Mouse (Mus musculus): ENCODE measurements around the gene Lrig2. TPM values are rescaled to one million over a fixed set of nuclear protein-coding genes. Genes with fewer than 3 reads are reported as not detected.

Lrig2 gene
- polyA plus RNA-seq, 1 experiment from 2014 or later: 30.7 TPM

DNA sequence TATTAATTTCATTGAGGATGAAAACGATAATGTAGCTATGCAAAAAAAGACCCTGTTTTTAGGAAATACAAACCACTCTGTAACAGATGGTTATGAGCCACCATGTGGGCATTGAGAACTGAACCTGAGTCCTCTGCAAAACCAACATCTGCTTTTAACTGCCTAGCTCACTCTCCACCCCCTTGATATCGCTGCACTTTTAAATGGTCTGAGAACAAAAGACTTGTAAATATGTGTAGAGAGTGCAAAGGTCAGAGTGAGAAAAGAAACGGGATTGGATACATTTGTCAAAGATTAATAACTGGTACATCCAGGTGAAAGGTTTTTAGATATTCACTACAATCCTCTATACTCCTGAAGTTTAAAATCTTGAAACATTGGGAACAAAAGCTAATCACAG is 42.3 kb downstream of the Lrig2 start:
- Histone ChIP-seq H3K4me1 (ENCODE audit: control insufficient read depth, insufficient read depth, low read length) (no peaks in the 10 kb centered on the region), H3K27me3 (ENCODE audit: control insufficient read depth, insufficient read depth, low read depth, low read length) (no peaks in the 10 kb centered on the region), H3K36me3 (ENCODE audit: control insufficient read depth, insufficient read depth, low read length) (peaks cover 12% of the 10 kb centered on the region), H3K9me3 (replicated peaks; ENCODE audit: control insufficient read depth, low read length, poor library complexity, severe bottlenecking) (no peaks in the 10 kb centered on the region), H3K27ac (ENCODE audit: low read length) (no peak overlapping the region), H3K9ac (ENCODE audit: low read depth, low read length) (no peak overlapping the region), H3K4me3 (ENCODE audit: low read depth, low read length) (no peak overlapping the region), H3K4me2 (ENCODE audit: low read length) (no peak overlapping the region)
- 72% methylated on average over 3 of the region's 3 CpGs for WGBS
- ATAC-seq: no peak

DNA sequence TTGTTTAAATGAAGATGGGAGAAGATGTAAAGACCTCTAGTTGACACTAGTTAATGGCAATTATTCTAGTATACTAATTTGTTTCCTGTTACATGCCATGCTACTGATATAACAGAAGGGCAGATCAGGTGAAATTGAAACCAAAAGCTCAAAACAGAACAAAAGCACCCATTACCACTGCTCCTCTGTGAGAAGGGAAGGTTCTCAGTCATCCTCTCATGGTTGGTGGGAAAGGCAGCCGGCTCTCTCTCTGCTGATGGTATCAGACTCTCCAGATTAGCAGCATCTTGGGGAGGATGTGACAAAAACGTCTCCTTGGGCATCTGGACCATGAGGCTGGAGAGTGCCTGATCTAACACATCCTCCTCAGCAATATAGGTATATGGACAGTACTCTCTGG is 50.5 kb downstream of the Lrig2 start:
- no peak overlapping the region for H3K27ac ChIP-seq (ENCODE audit: low read length)
- no peak overlapping the region for H3K4me2 ChIP-seq (ENCODE audit: low read length)
- H3K4me3 ChIP-seq (ENCODE audit: low read depth, low read length): no peak overlapping the region
- H3K9ac ChIP-seq (ENCODE audit: low read depth, low read length): no peak overlapping the region
- H3K36me3 ChIP-seq (ENCODE audit: control insufficient read depth, insufficient read depth, low read length): peaks cover 58% of the 10 kb centered on the region
- WGBS: 91% methylated on average over 2 of the region's 2 CpGs
- H3K27me3 ChIP-seq (ENCODE audit: control insufficient read depth, insufficient read depth, low read depth, low read length): no peaks in the 10 kb centered on the region
- no peaks in the 10 kb centered on the region for H3K9me3 ChIP-seq (replicated peaks; ENCODE audit: control insufficient read depth, low read length, poor library complexity, severe bottlenecking)
- H3K4me1 ChIP-seq (ENCODE audit: control insufficient read depth, insufficient read depth, low read length): no peaks in the 10 kb centered on the region
- ATAC-seq: no peak

DNA sequence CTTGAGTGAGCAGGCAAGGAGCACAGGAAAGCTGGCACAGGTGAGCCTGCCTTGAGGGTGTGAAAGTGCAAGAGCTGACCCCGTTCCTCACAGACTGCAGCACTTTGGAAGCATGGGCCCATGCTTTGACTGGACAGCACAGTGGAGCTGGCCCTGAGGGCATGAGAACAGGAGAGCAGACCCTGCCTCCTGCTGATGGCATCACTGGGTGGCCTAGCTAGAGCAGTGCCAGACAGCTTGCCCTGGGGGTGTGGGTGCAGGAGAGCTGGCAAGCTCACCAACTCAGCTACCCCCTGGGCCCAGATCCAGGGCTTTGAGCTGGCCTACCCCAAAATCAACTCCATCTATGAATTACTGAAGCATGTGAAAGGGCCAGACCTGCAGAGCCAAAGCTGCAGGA is 53.1 kb downstream of the Lrig2 start:
- no peak for ATAC-seq
- 92% methylated on average over 1 of the region's 1 CpGs for WGBS

DNA sequence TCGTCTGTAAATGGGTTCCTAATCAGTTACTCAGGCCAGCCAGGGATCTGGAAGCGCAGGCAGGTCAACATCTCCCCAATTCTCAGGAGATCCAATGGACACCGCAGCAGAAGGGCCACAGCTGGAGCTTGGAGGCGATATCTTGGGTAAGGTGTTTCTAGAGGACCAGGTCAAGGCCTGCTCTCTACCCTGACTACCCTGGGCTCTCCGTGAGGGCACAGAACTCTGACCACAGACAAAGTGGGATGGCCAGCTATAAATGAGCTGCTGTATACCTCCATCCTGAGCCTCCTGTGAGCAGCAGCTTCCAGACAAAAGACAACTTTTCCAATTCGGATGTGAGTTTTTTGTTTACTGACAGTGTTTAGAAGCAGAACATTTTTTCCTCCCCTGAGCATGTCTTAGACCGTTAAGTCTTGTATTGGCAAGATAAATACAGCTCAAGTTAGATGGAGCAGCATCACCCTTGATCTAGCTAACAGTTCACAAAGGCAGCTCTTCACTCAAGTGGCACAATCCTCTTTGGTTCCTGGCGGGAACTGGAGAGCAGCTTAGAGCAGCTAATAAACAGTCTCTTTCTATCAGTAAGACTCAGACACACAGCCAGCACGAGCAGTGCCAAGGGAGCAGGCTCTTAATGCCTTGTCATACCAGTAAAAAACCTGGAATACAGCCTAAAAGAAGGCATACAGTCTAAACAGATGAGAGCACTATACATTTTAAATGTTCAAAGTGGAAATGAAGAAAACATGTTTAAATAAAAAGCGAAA is 56.0 kb downstream of the Lrig2 start:
- 68% methylated on average over 10 of the region's 10 CpGs for WGBS
- no peaks in the 10 kb centered on the region for H3K27me3 ChIP-seq (ENCODE audit: control insufficient read depth, insufficient read depth, low read depth, low read length)
- no peak overlapping the region for H3K27ac ChIP-seq (ENCODE audit: low read length)
- peaks cover 28% of the 10 kb centered on the region for H3K36me3 ChIP-seq (ENCODE audit: control insufficient read depth, insufficient read depth, low read length)
- no peak overlapping the region for H3K9ac ChIP-seq (ENCODE audit: low read depth, low read length)
- H3K4me2 ChIP-seq (ENCODE audit: low read length): no peak overlapping the region
- H3K4me1 ChIP-seq (ENCODE audit: control insufficient read depth, insufficient read depth, low read length): no peaks in the 10 kb centered on the region
- no peak overlapping the region for H3K4me3 ChIP-seq (ENCODE audit: low read depth, low read length)
- ATAC-seq: no peak
- no peaks in the 10 kb centered on the region for H3K9me3 ChIP-seq (replicated peaks; ENCODE audit: control insufficient read depth, low read length, poor library complexity, severe bottlenecking)

More for the DNA sequence above, 53.1 kb downstream of the Lrig2 start:
- peaks cover 52% of the 10 kb centered on the region for H3K36me3 ChIP-seq (ENCODE audit: control insufficient read depth, insufficient read depth, low read length)
- no peak overlapping the region for H3K4me2 ChIP-seq (ENCODE audit: low read length)
- H3K27me3 ChIP-seq (ENCODE audit: control insufficient read depth, insufficient read depth, low read depth, low read length): no peaks in the 10 kb centered on the region
- H3K9me3 ChIP-seq (replicated peaks; ENCODE audit: control insufficient read depth, low read length, poor library complexity, severe bottlenecking): no peaks in the 10 kb centered on the region
- no peak overlapping the region for H3K27ac ChIP-seq (ENCODE audit: low read length)
- H3K4me1 ChIP-seq (ENCODE audit: control insufficient read depth, insufficient read depth, low read length): no peaks in the 10 kb centered on the region
- H3K9ac ChIP-seq (ENCODE audit: low read depth, low read length): no peak overlapping the region
- no peak overlapping the region for H3K4me3 ChIP-seq (ENCODE audit: low read depth, low read length)

GRCm38 (mm10) chr3:104447240-104447639 is 64.5 kb downstream of the Lrig2 start:
- Histone ChIP-seq H3K9ac (ENCODE audit: low read depth, low read length) (no peak overlapping the region), H3K9me3 (replicated peaks; ENCODE audit: control insufficient read depth, low read length, poor library complexity, severe bottlenecking) (no peaks in the 10 kb centered on the region), H3K27me3 (ENCODE audit: control insufficient read depth, insufficient read depth, low read depth, low read length) (no peaks in the 10 kb centered on the region), H3K4me3 (ENCODE audit: low read depth, low read length) (no peak overlapping the region), H3K4me2 (ENCODE audit: low read length) (no peak overlapping the region), H3K36me3 (ENCODE audit: control insufficient read depth, insufficient read depth, low read length) (no peaks in the 10 kb centered on the region), H3K27ac (ENCODE audit: low read length) (no peak overlapping the region), H3K4me1 (ENCODE audit: control insufficient read depth, insufficient read depth, low read length) (peaks cover 3% of the 10 kb centered on the region; the same call in 1 of the 2 replicates)
- ATAC-seq: no peak
- 77% methylated on average over 2 of the region's 2 CpGs for WGBS

DNA sequence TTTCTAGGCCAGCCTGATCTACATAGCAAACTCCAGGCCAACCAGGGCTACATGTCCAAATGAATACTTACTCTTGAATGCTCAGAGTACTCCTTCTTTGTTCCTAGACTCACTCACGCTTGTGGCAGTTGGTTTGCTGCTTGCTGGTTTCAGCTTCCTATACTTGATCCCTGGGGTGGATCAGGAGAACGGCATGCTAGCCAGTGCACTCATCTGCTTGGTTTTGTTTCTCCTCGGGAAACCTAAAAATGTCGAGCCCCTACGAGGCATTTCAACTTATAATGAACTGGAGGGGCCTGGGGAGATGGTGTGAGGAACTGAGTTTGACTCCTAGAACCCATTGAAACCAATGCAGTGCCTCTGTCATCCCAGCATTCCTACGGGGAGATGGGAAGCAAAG is 65.0 kb downstream of the Lrig2 start:
- Histone ChIP-seq H3K4me2 (ENCODE audit: low read length) (no peak overlapping the region), H3K27me3 (ENCODE audit: control insufficient read depth, insufficient read depth, low read depth, low read length) (no peaks in the 10 kb centered on the region), H3K9ac (ENCODE audit: low read depth, low read length) (no peak overlapping the region), H3K9me3 (replicated peaks; ENCODE audit: control insufficient read depth, low read length, poor library complexity, severe bottlenecking) (no peaks in the 10 kb centered on the region), H3K4me3 (ENCODE audit: low read depth, low read length) (no peak overlapping the region), H3K36me3 (ENCODE audit: control insufficient read depth, insufficient read depth, low read length) (no peaks in the 10 kb centered on the region), H3K27ac (ENCODE audit: low read length) (no peak overlapping the region), H3K4me1 (ENCODE audit: control insufficient read depth, insufficient read depth, low read length) (peaks cover 4% of the 10 kb centered on the region; the same call in 1 of the 2 replicates)
- WGBS: 84% methylated on average over 6 of the region's 6 CpGs
- ATAC-seq: no peak

GRCm38 (mm10) chr3:104445576-104445975 is 66.1 kb downstream of the Lrig2 start:
- peaks cover 4% of the 10 kb centered on the region; the same call in 1 of the 2 replicates for H3K4me1 ChIP-seq (ENCODE audit: control insufficient read depth, insufficient read depth, low read length)
- H3K27me3 ChIP-seq (ENCODE audit: control insufficient read depth, insufficient read depth, low read depth, low read length): no peaks in the 10 kb centered on the region
- H3K36me3 ChIP-seq (ENCODE audit: control insufficient read depth, insufficient read depth, low read length): no peaks in the 10 kb centered on the region
- ATAC-seq: no peak
- H3K9ac ChIP-seq (ENCODE audit: low read depth, low read length): no peak overlapping the region
- H3K4me2 ChIP-seq (ENCODE audit: low read length): no peak overlapping the region
- 66% methylated on average over 6 of the region's 6 CpGs for WGBS
- no peak overlapping the region for H3K27ac ChIP-seq (ENCODE audit: low read length)
- H3K4me3 ChIP-seq (ENCODE audit: low read depth, low read length): no peak overlapping the region
- no peaks in the 10 kb centered on the region for H3K9me3 ChIP-seq (replicated peaks; ENCODE audit: control insufficient read depth, low read length, poor library complexity, severe bottlenecking)

- Histone ChIP-seq H3K9me3 (replicated peaks; ENCODE audit: control insufficient read depth, low read length, poor library complexity, severe bottlenecking) (no peaks in the 10 kb centered on the region), H3K4me1 (ENCODE audit: control insufficient read depth, insufficient read depth, low read length) (peaks cover 4% of the 10 kb centered on the region; the same call in 1 of the 2 replicates), H3K27ac (ENCODE audit: low read length) (no peak overlapping the region), H3K4me2 (ENCODE audit: low read length) (no peak overlapping the region), H3K4me3 (ENCODE audit: low read depth, low read length) (no peak overlapping the region), H3K36me3 (ENCODE audit: control insufficient read depth, insufficient read depth, low read length) (no peaks in the 10 kb centered on the region), H3K9ac (ENCODE audit: low read depth, low read length) (no peak overlapping the region), H3K27me3 (ENCODE audit: control insufficient read depth, insufficient read depth, low read depth, low read length) (no peaks in the 10 kb centered on the region)
- 63% methylated on average over 3 of the region's 3 CpGs for WGBS
- no peak for ATAC-seq
Observed at GRCm38 (mm10) chr3:104444946-104445460, 66.7 kb downstream of the Lrig2 start.

DNA sequence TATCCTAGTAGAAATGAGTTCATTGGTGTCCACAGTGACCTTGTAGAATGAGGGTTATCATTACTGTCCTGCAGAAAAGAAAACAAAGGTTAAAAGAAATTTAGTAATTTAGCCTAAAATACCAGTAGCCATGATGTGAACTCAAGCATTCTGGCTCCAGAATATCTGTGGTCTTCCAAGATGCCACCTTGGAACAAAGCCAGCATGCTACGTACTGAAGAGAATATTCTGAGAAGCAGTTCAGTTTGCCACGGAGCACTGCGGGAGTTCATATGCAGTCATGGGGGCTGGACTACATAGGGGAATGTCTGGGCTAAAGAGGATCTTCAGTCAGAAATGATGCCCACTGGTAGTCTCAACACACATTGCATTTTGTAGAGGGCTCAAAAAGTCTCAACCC is 67.6 kb downstream of the Lrig2 start:
- H3K4me1 ChIP-seq (ENCODE audit: control insufficient read depth, insufficient read depth, low read length): peaks cover 4% of the 10 kb centered on the region; the same call in 1 of the 2 replicates
- no peaks in the 10 kb centered on the region for H3K9me3 ChIP-seq (replicated peaks; ENCODE audit: control insufficient read depth, low read length, poor library complexity, severe bottlenecking)
- WGBS: 85% methylated on average over 3 of the region's 3 CpGs
- no peak overlapping the region for H3K4me3 ChIP-seq (ENCODE audit: low read depth, low read length)
- no peak for ATAC-seq
- no peaks in the 10 kb centered on the region for H3K36me3 ChIP-seq (ENCODE audit: control insufficient read depth, insufficient read depth, low read length)
- H3K4me2 ChIP-seq (ENCODE audit: low read length): no peak overlapping the region
- no peaks in the 10 kb centered on the region for H3K27me3 ChIP-seq (ENCODE audit: control insufficient read depth, insufficient read depth, low read depth, low read length)
- H3K27ac ChIP-seq (ENCODE audit: low read length): no peak overlapping the region
- no peak overlapping the region for H3K9ac ChIP-seq (ENCODE audit: low read depth, low read length)
